Comparison of ENCODE assay signal across 9 mouse cellular contexts in the genomic region with DNA sequence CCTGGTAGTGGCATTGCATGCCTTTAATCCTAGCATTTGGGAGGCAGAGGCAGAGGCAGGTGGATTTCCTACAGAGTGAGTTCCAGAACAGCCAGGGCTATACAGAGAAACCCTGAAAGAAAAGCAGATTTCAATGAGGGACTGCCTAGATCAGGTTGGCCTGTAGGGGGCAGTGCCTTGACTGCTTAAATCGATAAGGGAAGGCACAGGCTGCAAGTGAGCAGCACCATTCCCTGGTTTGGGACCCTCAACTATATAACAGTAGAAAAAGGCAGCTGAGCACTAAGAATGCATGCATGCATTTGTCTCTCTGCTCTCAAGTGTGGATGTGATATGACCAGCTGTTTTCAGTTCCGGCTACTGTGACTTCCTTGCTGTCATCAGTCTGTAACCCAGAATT.
DNase-seq lines count a peak whose midpoint lies in the region; ATAC-seq and TF ChIP-seq lines count a peak whose summit lies in the region.
"Had no signal": no experiment of that assay in that cellular context is flagged by ENCODE, and none has a peak within 500 bp of the region (broad histone marks: within the 10 kb centered on the region; RNA-seq: fewer than 3 reads in every experiment).

No protein-coding gene starts in this region.

- peak; percentile 74 for TF ChIP-seq CTCF in forebrain, postnatal 0 days (IDR thresholded peaks at IDR 0.05; ENCODE audit: low read depth)
- TF ChIP-seq CTCF in liver, postnatal 0 days (IDR thresholded peaks at IDR 0.05; ENCODE audit: low read depth): peak; percentile 68

- no peaks in the 10 kb centered on the region for H3K4me1 ChIP-seq in intestine, embryonic 14.5 days (replicated peaks; ENCODE audit: control insufficient read depth, insufficient read depth, low read length)
- H3K4me1 ChIP-seq in intestine, embryonic 16.5 days (ENCODE audit: control insufficient read depth, insufficient read depth, low read length): 0 out of 2 replicates have a peak, but pooled peaks cover 2% of the 10 kb centered on the region
- H3K4me1 ChIP-seq in forebrain, postnatal 0 days (ENCODE audit: insufficient read depth): no peaks in the 10 kb centered on the region
- peaks cover 6% of the 10 kb centered on the region; the same call in 1 of the 2 replicates for H3K4me1 ChIP-seq in liver, postnatal 0 days (ENCODE audit: insufficient read depth)
- H3K4me1 ChIP-seq: embryonic facial prominence, embryonic 13.5 days had no signal

- peak; percentile 58 for DNase-seq in intestine, embryonic 14.5 days (ENCODE audit: low spot score)
- DNase-seq in ES-CJ7 (ENCODE audit: low read depth, low spot score): peak; percentile 57
- DNase-seq in c-Kit-positive CD71-positive TER-119-negative erythroid progenitor cells, embryonic 14.5 days (ENCODE audit: low read depth): peak; percentile 8
- peak; percentile 66 for DNase-seq in forebrain, postnatal 0 days
- peak; percentile 45 for DNase-seq in liver, postnatal 0 days
- DNase-seq in retina, embryonic 14.5 days (ENCODE audit: low spot score): peak; percentile 75

- no peaks in the 10 kb centered on the region for H3K9me3 ChIP-seq in intestine, embryonic 14.5 days (ENCODE audit: control insufficient read depth, low read length)
- H3K9me3 ChIP-seq in intestine, embryonic 16.5 days (ENCODE audit: control insufficient read depth, low read length): no peaks in the 10 kb centered on the region
- no peaks in the 10 kb centered on the region for H3K9me3 ChIP-seq in forebrain, postnatal 0 days (ENCODE audit: low read length)
- no peaks in the 10 kb centered on the region for H3K9me3 ChIP-seq in liver, postnatal 0 days (ENCODE audit: low read length)
- H3K9me3 ChIP-seq: embryonic facial prominence, embryonic 13.5 days had no signal

- no peaks in the 10 kb centered on the region for H3K27me3 ChIP-seq in intestine, embryonic 14.5 days (replicated peaks; ENCODE audit: control insufficient read depth, insufficient read depth, low read length)
- H3K27me3 ChIP-seq in intestine, embryonic 16.5 days (replicated peaks; ENCODE audit: control insufficient read depth, insufficient read depth, low read length): no peaks in the 10 kb centered on the region
- no peaks in the 10 kb centered on the region for H3K27me3 ChIP-seq in forebrain, postnatal 0 days (ENCODE audit: insufficient read depth, low read length)
- no peaks in the 10 kb centered on the region for H3K27me3 ChIP-seq in liver, postnatal 0 days (ENCODE audit: insufficient read depth, low read length)
- H3K27me3 ChIP-seq: embryonic facial prominence, embryonic 13.5 days had no signal

- 59% methylated on average over 2 of the region's 2 CpGs for WGBS in intestine, embryonic 14.5 days
- WGBS in intestine, embryonic 16.5 days: 46% methylated on average over 2 of the region's 2 CpGs
- WGBS in forebrain, postnatal 0 days: 38% methylated on average over 2 of the region's 2 CpGs
- WGBS in liver, postnatal 0 days (ENCODE audit: insufficient replicate concordance): 49% methylated on average over 2 of the region's 2 CpGs

- ATAC-seq in intestine, embryonic 14.5 days (replicated peaks; ENCODE audit: low FRiP score, low TSS enrichment, low read depth): no peak
- ATAC-seq in intestine, embryonic 16.5 days: no peak
- peak; percentile 72 for ATAC-seq in forebrain, postnatal 0 days
- no peak for ATAC-seq in liver, postnatal 0 days
- no peak for ATAC-seq in megakaryocyte-erythroid progenitor cell, adult 5-6 weeks (replicated peaks; ENCODE audit: low FRiP score, low TSS enrichment, poor library complexity, severe bottlenecking)

- no peak for TF ChIP-seq EP300 in liver, postnatal 0 days (IDR thresholded peaks at IDR 0.05; ENCODE audit: low read depth)

- H3K27ac ChIP-seq in intestine, embryonic 14.5 days (ENCODE audit: low read depth): no peak overlapping the region
- H3K27ac ChIP-seq in intestine, embryonic 16.5 days (ENCODE audit: low read length): no peak overlapping the region
- no peak overlapping the region for H3K27ac ChIP-seq in forebrain, postnatal 0 days (ENCODE audit: low read depth, low read length)
- H3K27ac ChIP-seq in liver, postnatal 0 days (ENCODE audit: low read depth): no peak overlapping the region
- H3K27ac ChIP-seq: embryonic facial prominence, embryonic 13.5 days had no signal

- no peak overlapping the region for H3K4me2 ChIP-seq in intestine, embryonic 14.5 days (ENCODE audit: low read length)
- H3K4me2 ChIP-seq in intestine, embryonic 16.5 days (ENCODE audit: low read depth, low read length): no peak overlapping the region
- no peak overlapping the region for H3K4me2 ChIP-seq in forebrain, postnatal 0 days (ENCODE audit: low read depth)
- H3K4me2 ChIP-seq in liver, postnatal 0 days (ENCODE audit: low read depth, low read length): no peak overlapping the region
- H3K4me2 ChIP-seq: embryonic facial prominence, embryonic 13.5 days had no signal

- H3K9ac ChIP-seq in intestine, embryonic 14.5 days (ENCODE audit: low read length): no peak overlapping the region
- no peak overlapping the region for H3K9ac ChIP-seq in intestine, embryonic 16.5 days (ENCODE audit: low read depth, low read length)
- H3K9ac ChIP-seq in forebrain, postnatal 0 days: no peak overlapping the region
- H3K9ac ChIP-seq in liver, postnatal 0 days (replicated peaks): no peak overlapping the region
- H3K9ac ChIP-seq: embryonic facial prominence, embryonic 13.5 days had no signal

- no peak overlapping the region for H3K4me3 ChIP-seq in intestine, embryonic 14.5 days (ENCODE audit: low read depth, low read length)
- no peak overlapping the region for H3K4me3 ChIP-seq in intestine, embryonic 16.5 days (ENCODE audit: low read length)
- H3K4me3 ChIP-seq in forebrain, postnatal 0 days (ENCODE audit: low read depth, low read length): no peak overlapping the region
- no peak overlapping the region for H3K4me3 ChIP-seq in liver, postnatal 0 days (ENCODE audit: low read depth, low read length)
- H3K4me3 ChIP-seq: embryonic facial prominence, embryonic 13.5 days had no signal

- H3K36me3 ChIP-seq in intestine, embryonic 14.5 days (ENCODE audit: control insufficient read depth, insufficient read depth, low read length): no peaks in the 10 kb centered on the region
- H3K36me3 ChIP-seq in intestine, embryonic 16.5 days (ENCODE audit: control insufficient read depth, insufficient read depth, low read length): no peaks in the 10 kb centered on the region
- H3K36me3 ChIP-seq in forebrain, postnatal 0 days (ENCODE audit: insufficient read depth): no peaks in the 10 kb centered on the region
- H3K36me3 ChIP-seq in liver, postnatal 0 days (replicated peaks; ENCODE audit: insufficient read depth, low read length): no peaks in the 10 kb centered on the region
- H3K36me3 ChIP-seq: embryonic facial prominence, embryonic 13.5 days had no signal

Comparison
In these comparisons a context has a peak if more than half of its experiments do, and no peak if none do; other contexts are left out.
1. DNase-seq: peak in every context shown above with its lines; median percentile 75 in retina, embryonic 14.5 days; 66 in forebrain, postnatal 0 days; 58 in intestine, embryonic 14.5 days; 57 in ES-CJ7; 45 in liver, postnatal 0 days; 8 in c-Kit-positive CD71-positive TER-119-negative erythroid progenitor cells, embryonic 14.5 days.